Mouse (Mus musculus) CH12.LX (cell line): ENCODE measurements around the gene Tarbp1. TPM values are rescaled to one million over a fixed set of nuclear protein-coding genes. Genes with fewer than 3 reads are reported as not detected.
"Not testable (repeated sequence)": the region's sequence is repeated elsewhere in the genome, so short reads cannot be mapped to it uniquely, and the experiment has no call there.

Experiments
- DNase-seq: peaks from one replicate; pipeline ENCODE4 v3.0.0-alpha.2; 2013; ENCODE audit errors: extremely low read depth
- H3K27ac ChIP-seq: 2 replicates; pipeline ENCODE4 v1.5.1; 2012; ENCODE audit warnings: low read depth, mild to moderate bottlenecking, control low read depth, moderate library complexity; ENCODE audit not compliant: insufficient read depth
- H3K27me3 ChIP-seq: replicated peaks from 2 replicates; pipeline ENCODE3; 2012; ENCODE audit warnings: inconsistent platforms
- H3K36me3 ChIP-seq, 2 experiments: replicated peaks in 1 of 2; 2 replicates each; pipeline versions ENCODE3 to v1.6.1; 2012; ENCODE audit warnings: inconsistent platforms in 1 of 2, low read length in 1 of 2, mild to moderate bottlenecking in 1 of 2, mixed read lengths in 1 of 2, moderate library complexity in 1 of 2; ENCODE audit not compliant: control insufficient read depth in 1 of 2, insufficient read depth in 1 of 2
- H3K4me1 ChIP-seq, 2 experiments: 2 replicates each; pipeline ENCODE4 v1.6.1; 2012; ENCODE audit warnings: inconsistent platforms in 1 of 2, moderate library complexity in 1 of 2; ENCODE audit not compliant: insufficient read depth in 2 of 2, control insufficient read depth in 1 of 2
- H3K4me2 ChIP-seq: 2 replicates; pipeline ENCODE4 v1.6.1; 2012; ENCODE audit warnings: low read depth, mild to moderate bottlenecking, control low read depth; ENCODE audit not compliant: poor library complexity, insufficient read depth, severe bottlenecking
- H3K4me3 ChIP-seq, 3 experiments: fragments of 150-350 bp in 1 of 3; sonication (generic) in 1 of 3; replicated peaks in 1 of 3; 2 replicates each; pipeline versions ENCODE3 to v1.5.1; 2011 to 2012; ENCODE audit warnings: low read depth in 2 of 3, low read length in 2 of 3, mild to moderate bottlenecking in 2 of 3, moderate library complexity in 2 of 3, control low read depth in 1 of 3, improper control_type of control experiment in 1 of 3, inconsistent platforms in 1 of 3, mixed read lengths in 1 of 3; ENCODE audit not compliant: poor library complexity in 1 of 3
- H3K79me2 ChIP-seq: replicated peaks from 2 replicates; pipeline ENCODE4 v1.6.1; 2012; ENCODE audit warnings: mild to moderate bottlenecking, moderate library complexity; ENCODE audit not compliant: control insufficient read depth, poor library complexity, insufficient read depth, severe bottlenecking; ENCODE audit errors: extremely low read depth
- H3K9ac ChIP-seq: 2 replicates; pipeline ENCODE4 v1.6.1; 2012; ENCODE audit warnings: low read depth, mild to moderate bottlenecking, control low read depth, moderate library complexity; ENCODE audit not compliant: insufficient read depth
- H3K9me3 ChIP-seq: replicated peaks from 2 replicates; pipeline ENCODE3; 2012; ENCODE audit warnings: low read length, inconsistent platforms, mixed read lengths
- CTCF ChIP-seq, 2 experiments: IDR thresholded peaks in 1 of 2; conservative IDR thresholded peaks in 1 of 2; 2 replicates each; pipeline ENCODE4 v1.5.1; 2011 to 2012; ENCODE audit warnings: low read depth in 2 of 2, low read length in 2 of 2, improper control_type of control experiment in 1 of 2, inconsistent platforms in 1 of 2, mild to moderate bottlenecking in 1 of 2, moderate library complexity in 1 of 2
- EP300 ChIP-seq: IDR thresholded peaks from 2 replicates; pipeline ENCODE4 v1.6.1; 2011; ENCODE audit warnings: low read length, improper control_type of control experiment
- ETS1 ChIP-seq: conservative IDR thresholded peaks from 2 replicates; pipeline ENCODE4 v1.6.1; 2012; ENCODE audit warnings: low read depth, mild to moderate bottlenecking, inconsistent platforms, low read length, improper control_type of control experiment, moderate library complexity
- GABPA ChIP-seq: IDR thresholded peaks from 2 replicates; pipeline ENCODE4 v1.6.1; 2012; ENCODE audit warnings: low read depth, low read length, improper control_type of control experiment, inconsistent platforms; ENCODE audit not compliant: insufficient replicate concordance
- IRF4 ChIP-seq: IDR thresholded peaks from 2 replicates; pipeline ENCODE4 v1.6.1; 2014; ENCODE audit warnings: low read depth, mild to moderate bottlenecking, inconsistent platforms, low read length, improper control_type of control experiment
- JUN ChIP-seq: IDR thresholded peaks from 2 replicates; pipeline ENCODE4 v1.6.1; 2011; ENCODE audit warnings: low read depth, mild to moderate bottlenecking, low read length, improper control_type of control experiment, moderate library complexity; ENCODE audit not compliant: insufficient read depth
- JUND ChIP-seq: conservative IDR thresholded peaks from 2 replicates; pipeline ENCODE4 v1.6.1; 2011; ENCODE audit warnings: low read depth, low read length, improper control_type of control experiment
- MAFK ChIP-seq: IDR thresholded peaks from 2 replicates; pipeline ENCODE4 v1.6.1; 2011; ENCODE audit warnings: low read length, improper control_type of control experiment; ENCODE audit not compliant: insufficient replicate concordance
- MAX ChIP-seq: IDR thresholded peaks from 2 replicates; pipeline ENCODE4 v1.6.1; 2011; ENCODE audit warnings: low read length, improper control_type of control experiment
- MXI1 ChIP-seq: IDR thresholded peaks from 2 replicates; pipeline ENCODE4 v1.6.1; 2011; ENCODE audit warnings: mild to moderate bottlenecking, low read depth, low read length, improper control_type of control experiment
- NRF1 ChIP-seq: IDR thresholded peaks from 2 replicates; pipeline ENCODE4 v1.6.1; 2014; ENCODE audit warnings: low read depth, mild to moderate bottlenecking, inconsistent platforms, low read length, improper control_type of control experiment, moderate library complexity
- POLR2A ChIP-seq: IDR thresholded peaks from 2 replicates; pipeline ENCODE4 v1.6.1; 2011; ENCODE audit warnings: low read depth, mild to moderate bottlenecking, improper control_type of control experiment, low read length
- SIN3A ChIP-seq: IDR thresholded peaks from 2 replicates; pipeline ENCODE4 v1.6.1; 2012; ENCODE audit warnings: low read length, improper control_type of control experiment, inconsistent platforms
- TBP ChIP-seq: conservative IDR thresholded peaks from 2 replicates; pipeline ENCODE4 v1.6.1; 2011; ENCODE audit warnings: low read depth, low read length, improper control_type of control experiment
- TCF12 ChIP-seq: IDR thresholded peaks from 2 replicates; pipeline ENCODE4 v1.6.1; 2014; ENCODE audit warnings: low read depth, mild to moderate bottlenecking, inconsistent platforms, low read length, improper control_type of control experiment
- USF2 ChIP-seq: conservative IDR thresholded peaks from 2 replicates; pipeline ENCODE4 v1.6.1; 2011; ENCODE audit warnings: low read depth, low read length, improper control_type of control experiment
- ZC3H11A ChIP-seq: IDR thresholded peaks from 2 replicates; pipeline ENCODE4 v1.6.1; 2012; ENCODE audit warnings: low read depth, mild to moderate bottlenecking, inconsistent platforms, low read length, improper control_type of control experiment
- ZNF384 ChIP-seq: IDR thresholded peaks from 2 replicates; pipeline ENCODE4 v1.6.1; 2012; ENCODE audit warnings: low read depth, low read length, improper control_type of control experiment, inconsistent platforms
- dilution Hi-C: fragments of 300-500 bp; cut with MboI; formaldehyde crosslinking; loops from 2 replicates; pipeline ENCODE4 v1.14.3; 2020; ENCODE audit warnings: low sequenced_read_pairs; ENCODE audit not compliant: extremely low pct_unique_long_range_greater_than_20kb, extremely low pct_ligation_motif_present
- in situ Hi-C: fragments of 300-500 bp; cut with MboI; formaldehyde crosslinking; loops from 3 replicates; pipeline ENCODE4 v1.14.3; 2019; ENCODE audit warnings: low sequenced_read_pairs, low pct_ligation_motif_present, low pct_unique_long_range_greater_than_20kb, mixed read lengths
- polyA plus RNA-seq: library from polyadenylated mRNA; unstranded; fragments of >175 nt; gene quantifications from 2 replicates; pipeline ENCODE4 v1.2.1, GENCODE M21; 2012; ENCODE audit warnings: low read depth; ENCODE audit not compliant: insufficient read length
- total RNA-seq, 2 experiments: library from RNA; depleted of rRNA; stranded (reverse); fragments of 300-350 nt in 1 of 2; fragments of >200 nt in 1 of 2; gene quantifications; 2 replicates each; pipeline ENCODE4 v1.2.3; 2012 to 2014

The Tarbp1 gene
- total and polyA plus RNA-seq, 3 experiments = 10.3 to 10.7 (median 10.4) TPM

GRCm38 (mm10) chr8:126478714-126479113 is 3.8 kb upstream of the Tarbp1 start:
- Histone ChIP-seq H3K9me3 (no peaks in the 10 kb centered on the region), H3K9ac (no peak overlapping the region), H3K4me1 (peaks cover 4 to 10% of the 10 kb centered on the region in 2 experiments), H3K4me2 (no peak overlapping the region), H3K27ac (no peak overlapping the region), H3K79me2 (peaks cover 6% of the 10 kb centered on the region), H3K27me3 (peaks cover 5% of the 10 kb centered on the region), H3K4me3 (no peak overlapping the region), H3K36me3 (no peaks in the 10 kb centered on the region)
- dilution Hi-C loops = loop anchor here (25.0 kb wide), 1 partner anchor 434 kb away; no protein-coding TSS in a partner anchor
- in situ Hi-C loops = loop anchor here (10.0 to 25.0 kb wide), 3 partner anchors 214 to 659 kb away; no protein-coding TSS in a partner anchor
- TF ChIP-seq SIN3A (no peak), ZNF384 (no peak), TCF12 (no peak), JUN (no peak), ZC3H11A (no peak), GABPA (no peak), ETS1 (no peak), POLR2A (no peak), NRF1 (no peak), TBP (no peak), CTCF (conservative IDR thresholded peaks at IDR 0.05 in 1 of 2, IDR thresholded peaks at IDR 0.05 in 1 of 2; ENCODE audit: low read depth in 2 of 2, low read length in 2 of 2) (no peak), JUND (no peak), MXI1 (no peak), EP300 (no peak), MAFK (no peak), MAX (no peak), USF2 (no peak), IRF4 (no peak)
- no peak for DNase-seq

GRCm38 (mm10) chr8:126476151-126476855 is 1.4 kb upstream of the Tarbp1 start:
- not testable (repeated sequence) for H3K9me3 ChIP-seq, H3K9ac ChIP-seq, H3K36me3 ChIP-seq, DNase-seq, H3K27ac ChIP-seq, H3K27me3 ChIP-seq
- in situ Hi-C loops (loop anchor here (10.0 to 25.0 kb wide), 3 partner anchors 212 to 661 kb away; no protein-coding TSS in a partner anchor), dilution Hi-C loops (loop anchor here (25.0 kb wide), 1 partner anchor 436 kb away; no protein-coding TSS in a partner anchor)
- Histone ChIP-seq H3K79me2 (peaks cover 21% of the 10 kb centered on the region), H3K4me3 (peak overlapping the region in 1 of 3 experiments; percentile 25), H3K4me1 (peaks cover 0 to 17% of the 10 kb centered on the region in 2 experiments; a peak in 3 of 4 replicates), H3K4me2 (peak overlapping the region; percentile 26; the same call in 1 of the 2 replicates)

GRCm38 (mm10) chr8:126475738-126476137 is 873 bp upstream of the Tarbp1 start:
- dilution Hi-C loops (loop anchor here (25.0 kb wide), 1 partner anchor 437 kb away; no protein-coding TSS in a partner anchor), in situ Hi-C loops (loop anchor here (10.0 to 25.0 kb wide), 3 partner anchors 211 to 662 kb away; no protein-coding TSS in a partner anchor)
- DNase-seq, H3K9me3 ChIP-seq, H3K36me3 ChIP-seq, H3K9ac ChIP-seq, H3K27ac ChIP-seq, H3K27me3 ChIP-seq: not testable (repeated sequence)
- peak overlapping the region; percentile 26; the same call in 1 of the 2 replicates for H3K4me2 ChIP-seq
- peaks cover 0 to 17% of the 10 kb centered on the region in 2 experiments; a peak in 3 of 4 replicates for H3K4me1 ChIP-seq
- peak overlapping the region in 1 of 3 experiments; percentile 25 for H3K4me3 ChIP-seq
- H3K79me2 ChIP-seq = peaks cover 21% of the 10 kb centered on the region
